Mouse (Mus musculus): ENCODE results near the gene Cd3eap.

Cd3eap gene

GRCm38 (mm10) chr7:19360944-19361343 is 1.7 kb upstream of the Cd3eap start:
- peak; percentile 92 for DNase-seq

GRCm38 (mm10) chr7:19359892-19360641 is 784 bp upstream of the Cd3eap start:
- DNase-seq = peak; percentile 78

GRCm38 (mm10) chr7:19358634-19359033 is 649 bp downstream of the Cd3eap start:
- no peak for DNase-seq

GRCm38 (mm10) chr7:19357381-19358375 is 1.6 kb downstream of the Cd3eap start:
- no peak for DNase-seq

- no peak for DNase-seq
Observed at GRCm38 (mm10) chr7:19356311-19356710, 3.0 kb downstream of the Cd3eap start.

- DNase-seq = no peak
Observed at GRCm38 (mm10) chr7:19354991-19355390, 4.3 kb downstream of the Cd3eap start.

GRCm38 (mm10) chr7:19350221-19350620 is 9.1 kb downstream of the Cd3eap start:
- no peak for DNase-seq

- DNase-seq = no peak
Observed at GRCm38 (mm10) chr7:19349188-19349915, 9.9 kb downstream of the Cd3eap start.

GRCm38 (mm10) chr7:19344938-19345471 is 14.3 kb downstream of the Cd3eap start:
- DNase-seq = peak; percentile 97

GRCm38 (mm10) chr7:19344237-19344847 is 14.9 kb downstream of the Cd3eap start, which contains the start of gene Ercc1:
Gene Ercc1, plus strand, starts transcription at chr7:19344778.
- DNase-seq = no peak

GRCm38 (mm10) chr7:19343210-19343808 is 16.0 kb downstream of the Cd3eap start:
- DNase-seq = peak; percentile 81

- DNase-seq = peak; percentile 92
Observed at GRCm38 (mm10) chr7:19342481-19343027, 16.7 kb downstream of the Cd3eap start.

GRCm38 (mm10) chr7:19341761-19342409 is 17.4 kb downstream of the Cd3eap start:
- no peak for DNase-seq

GRCm38 (mm10) chr7:19341250-19341649 is 18.0 kb downstream of the Cd3eap start:
- DNase-seq = no peak

- DNase-seq = no peak
Observed at GRCm38 (mm10) chr7:19338596-19338995, 20.7 kb downstream of the Cd3eap start.

GRCm38 (mm10) chr7:19338060-19338459 is 21.2 kb downstream of the Cd3eap start:
- no peak for DNase-seq

GRCm38 (mm10) chr7:19337122-19337521 is 22.2 kb downstream of the Cd3eap start:
- DNase-seq = no peak

GRCm38 (mm10) chr7:19335583-19335982 is 23.7 kb downstream of the Cd3eap start:
- DNase-seq = peak; percentile 39

GRCm38 (mm10) chr7:19332709-19333352 is 26.5 kb downstream of the Cd3eap start:
- peak; percentile 67 for DNase-seq

- DNase-seq = no peak
Observed at GRCm38 (mm10) chr7:19331910-19332309, 27.4 kb downstream of the Cd3eap start.
